Mouse (Mus musculus) gastrocnemius, postnatal 25 days (tissue): ENCODE measurements around the gene Gnl3l. TPM values are rescaled to one million over a fixed set of nuclear protein-coding genes. Genes with fewer than 3 reads are reported as not detected.

Experiments
- DNase-seq: peaks from one replicate; pipeline ENCODE4 v3.0.0; 2022
- long read RNA-seq, 2 experiments: library from polyadenylated mRNA; stranded (forward); transcript quantifications; one replicate each; pipeline ENCODE4 v2.0.0; 2021
- total RNA-seq, 2 experiments: library from RNA; stranded (reverse); gene quantifications; 1 replicate in 1 of 2; 2 replicates in 1 of 2; pipeline ENCODE4 v1.2.3; 2021

Gene Gnl3l
- total RNA-seq = 10 to 100 TPM; 33.0 to 37.1 TPM
- long read RNA-seq, experiment 1, full-length matches to known transcripts = 4 of 9 reads
- long read RNA-seq, experiment 1, partial matches to known transcripts = 0 of 9 reads
- long read RNA-seq, experiment 1, other reads (novel, unspliced or antisense) = 5 of 9 reads
- long read RNA-seq, experiment 2, full-length matches to known transcripts = 3 of 12 reads
- long read RNA-seq, experiment 2, partial matches to known transcripts = 1 of 12 reads
- long read RNA-seq, experiment 2, other reads (novel, unspliced or antisense) = 8 of 12 reads

- peak; percentile 88 for DNase-seq
Observed at GRCm38 (mm10) chrX:151016938-151017877, at the start of gene Gnl3l. Gene Gnl3l (minus strand): TSS chrX:151017322.

- no peak for DNase-seq
Observed at GRCm38 (mm10) chrX:151066071-151066666, 49.0 kb upstream of the Gnl3l start.

GRCm38 (mm10) chrX:151061615-151062299 is 44.6 kb upstream of the Gnl3l start:
- DNase-seq = no peak

GRCm38 (mm10) chrX:151059346-151059745 is 42.2 kb upstream of the Gnl3l start:
- no peak for DNase-seq

- peak; percentile 26 for DNase-seq
Observed at GRCm38 (mm10) chrX:151055559-151055958, 38.4 kb upstream of the Gnl3l start.

GRCm38 (mm10) chrX:151054489-151054888 is 37.4 kb upstream of the Gnl3l start:
- no peak for DNase-seq

- no peak for DNase-seq
Observed at GRCm38 (mm10) chrX:151050337-151050736, 33.2 kb upstream of the Gnl3l start.

GRCm38 (mm10) chrX:151049661-151050215 is 32.6 kb upstream of the Gnl3l start:
- DNase-seq = no peak

- peak; percentile 48 for DNase-seq
Observed at GRCm38 (mm10) chrX:151047431-151048058, 30.4 kb upstream of the Gnl3l start.

- peak; percentile 79 for DNase-seq
Observed at GRCm38 (mm10) chrX:151046777-151047430, 29.8 kb upstream of the Gnl3l start.

- no peak for DNase-seq
Observed at GRCm38 (mm10) chrX:151046321-151046720, 29.2 kb upstream of the Gnl3l start.

- DNase-seq = no peak
Observed at GRCm38 (mm10) chrX:151045850-151046249, 28.7 kb upstream of the Gnl3l start, which contains the start of gene Fgd1. Gene Fgd1 (plus strand): TSS chrX:151046150.

GRCm38 (mm10) chrX:151041223-151041622 is 24.1 kb upstream of the Gnl3l start:
- DNase-seq = no peak

- DNase-seq = no peak
Observed at GRCm38 (mm10) chrX:151031400-151031799, 14.3 kb upstream of the Gnl3l start.

- DNase-seq = no peak
Observed at GRCm38 (mm10) chrX:151018798-151019197, 1.7 kb upstream of the Gnl3l start.

GRCm38 (mm10) chrX:151017897-151018296 is 775 bp upstream of the Gnl3l start:
- no peak for DNase-seq

GRCm38 (mm10) chrX:150996775-150997174 is 20.3 kb downstream of the Gnl3l start:
- DNase-seq = no peak

GRCm38 (mm10) chrX:150981621-150982020 is 35.5 kb downstream of the Gnl3l start:
- no peak for DNase-seq

GRCm38 (mm10) chrX:150975424-150975823 is 41.7 kb downstream of the Gnl3l start:
- no peak for DNase-seq

GRCm38 (mm10) chrX:150963027-150963426 is 54.1 kb downstream of the Gnl3l start:
- no peak for DNase-seq

- no peak for DNase-seq
Observed at GRCm38 (mm10) chrX:150960702-150961101, 56.4 kb downstream of the Gnl3l start.
